In the genomic region with DNA sequence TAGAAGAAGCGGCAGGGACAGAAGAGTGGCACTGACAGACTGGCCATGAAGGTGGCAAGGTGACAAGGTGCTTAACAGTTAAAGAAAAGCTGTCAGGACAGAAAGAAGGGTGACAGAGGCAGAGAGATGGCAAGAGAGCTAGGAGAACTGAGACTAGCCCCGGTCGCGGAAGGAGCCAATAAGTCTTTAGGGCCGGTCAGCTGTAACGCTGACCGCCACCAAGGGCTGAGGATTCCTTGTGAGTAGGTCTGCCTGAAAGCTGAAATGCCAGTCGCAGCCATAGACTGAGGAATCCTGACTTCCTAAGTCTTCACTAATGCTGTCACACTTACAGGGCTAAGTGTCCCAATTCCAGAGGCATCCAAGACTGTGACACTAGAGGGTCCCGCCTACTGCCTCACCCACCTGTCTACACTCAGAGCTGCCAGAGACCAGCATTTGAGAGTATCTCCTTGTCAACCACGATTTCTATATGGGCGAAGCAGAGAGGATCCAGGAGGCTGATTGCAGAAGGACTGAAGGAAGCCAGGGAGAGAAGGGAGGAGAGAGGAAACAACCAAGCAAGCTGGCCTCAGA, we compare ENCODE assay signal across 10 mouse cellular contexts. TPM values are rescaled to one million over a fixed set of nuclear protein-coding genes. Genes with fewer than 3 reads are reported as not detected.
A peak's percentile ranks its signal among the peaks of the same experiment; 100 is the strongest.
DNase-seq lines count a peak whose midpoint lies in the region; ATAC-seq and TF ChIP-seq lines count a peak whose summit lies in the region.
"Had no signal": no experiment of that assay in that cellular context is flagged by ENCODE, and none has a peak within 500 bp of the region (broad histone marks: within the 10 kb centered on the region; RNA-seq: fewer than 3 reads in every experiment).

No protein-coding gene starts in this region.

- H3K4me2 ChIP-seq in kidney, embryonic 16.5 days (replicated peaks; ENCODE audit: low read depth, low read length) = peak overlapping the region; percentile 43
- H3K4me2 ChIP-seq in embryonic facial prominence, embryonic 14.5 days (ENCODE audit: low read depth, low read length) = peak overlapping the region; percentile 39; the same call in 1 of the 2 replicates
- peak overlapping the region; percentile 36 for H3K4me2 ChIP-seq in forebrain, postnatal 0 days (ENCODE audit: low read depth)
- H3K4me2 ChIP-seq in midbrain, embryonic 11.5 days = peak overlapping the region; percentile 26; the same call in 1 of the 2 replicates
- H3K4me2 ChIP-seq: embryonic facial prominence, embryonic 12.5 days had no signal

- no peaks in the 10 kb centered on the region for H3K9me3 ChIP-seq in kidney, embryonic 16.5 days (ENCODE audit: low read length)
- no peaks in the 10 kb centered on the region for H3K9me3 ChIP-seq in embryonic facial prominence, embryonic 14.5 days (ENCODE audit: control insufficient read depth, low read length)
- H3K9me3 ChIP-seq in forebrain, postnatal 0 days (ENCODE audit: low read length) = no peaks in the 10 kb centered on the region
- no peaks in the 10 kb centered on the region for H3K9me3 ChIP-seq in midbrain, embryonic 11.5 days (ENCODE audit: control insufficient read depth, low read length)
- H3K9me3 ChIP-seq: embryonic facial prominence, embryonic 12.5 days; G1E had no signal

- 0 out of 2 replicates have a peak overlapping the region, but pooled peaks have one; percentile 37 for H3K9ac ChIP-seq in kidney, embryonic 16.5 days (replicated peaks; ENCODE audit: low read length)
- H3K9ac ChIP-seq in embryonic facial prominence, embryonic 14.5 days (ENCODE audit: low read depth, low read length) = 0 out of 2 replicates have a peak overlapping the region, but pooled peaks have one; percentile 27
- no peak overlapping the region for H3K9ac ChIP-seq in forebrain, postnatal 0 days
- H3K9ac ChIP-seq in midbrain, embryonic 11.5 days (ENCODE audit: low read length) = peak overlapping the region; percentile 41; the same call in 1 of the 2 replicates
- H3K9ac ChIP-seq: embryonic facial prominence, embryonic 12.5 days had no signal

- peaks cover 10% of the 10 kb centered on the region for H3K4me1 ChIP-seq in kidney, embryonic 16.5 days (ENCODE audit: insufficient read depth, low read length)
- peaks cover 5% of the 10 kb centered on the region; the same call in 1 of the 2 replicates for H3K4me1 ChIP-seq in embryonic facial prominence, embryonic 14.5 days (ENCODE audit: control insufficient read depth, insufficient read depth, low read length)
- peaks cover 10% of the 10 kb centered on the region for H3K4me1 ChIP-seq in forebrain, postnatal 0 days (ENCODE audit: insufficient read depth)
- H3K4me1 ChIP-seq in midbrain, embryonic 11.5 days (ENCODE audit: control insufficient read depth, insufficient read depth, low read length) = peaks cover 13% of the 10 kb centered on the region
- no peaks in the 10 kb centered on the region for H3K4me1 ChIP-seq in cerebellum, adult 2 months (ENCODE audit: control insufficient read depth, insufficient read depth, low read length)

- peak; percentile 24; the same call in 1 of the 2 replicates for ATAC-seq in kidney, embryonic 16.5 days (ENCODE audit: low FRiP score, low TSS enrichment)
- ATAC-seq in embryonic facial prominence, embryonic 14.5 days (ENCODE audit: low read depth) = 0 out of 2 replicates have a peak, but pooled peaks have one; percentile 5
- no peak for ATAC-seq in forebrain, postnatal 0 days
- ATAC-seq in midbrain, embryonic 11.5 days (ENCODE audit: low FRiP score) = no peak
- ATAC-seq in activated CD4-positive, CD25-positive, alpha-beta regulatory T cell, adult 4 months = no peak

- peak overlapping the region; percentile 11 for H3K4me3 ChIP-seq in kidney, embryonic 16.5 days (ENCODE audit: low read length)
- no peak overlapping the region for H3K4me3 ChIP-seq in embryonic facial prominence, embryonic 14.5 days (ENCODE audit: low read depth, low read length)
- H3K4me3 ChIP-seq in forebrain, postnatal 0 days (ENCODE audit: low read depth, low read length) = no peak overlapping the region
- H3K4me3 ChIP-seq in midbrain, embryonic 11.5 days (ENCODE audit: low read depth, low read length) = no peak overlapping the region
- H3K4me3 ChIP-seq in cerebellum, adult 2 months (replicated peaks; ENCODE audit: insufficient read depth, low read depth, low read length) = no peak overlapping the region
- H3K4me3 ChIP-seq: embryonic facial prominence, embryonic 12.5 days had no signal

- no peak for DNase-seq in kidney, postnatal 36 days
- DNase-seq in embryonic facial prominence, embryonic 14.5 days (ENCODE audit: low spot score) = no peak
- DNase-seq in forebrain, postnatal 0 days = no peak
- DNase-seq in midbrain, embryonic 11.5 days (ENCODE audit: low spot score, missing footprints) = no peak
- no peak for DNase-seq in cerebellum, adult 2 months
- DNase-seq in gastrocnemius, postnatal 4 days (ENCODE audit: low spot score in 2 of 2) = no peak

- 46% methylated on average over 11 of the region's 11 CpGs for WGBS in kidney, embryonic 16.5 days
- WGBS in embryonic facial prominence, embryonic 14.5 days = 68% methylated on average over 11 of the region's 11 CpGs
- WGBS in forebrain, postnatal 0 days = 68% methylated on average over 11 of the region's 11 CpGs
- 57% methylated on average over 11 of the region's 11 CpGs for WGBS in midbrain, embryonic 11.5 days
- WGBS in cerebellum, adult 2 months = 58% methylated on average over 11 of the region's 11 CpGs

- H3K36me3 ChIP-seq in kidney, embryonic 16.5 days (ENCODE audit: insufficient read depth, low read length) = no peaks in the 10 kb centered on the region
- H3K36me3 ChIP-seq in embryonic facial prominence, embryonic 14.5 days (ENCODE audit: control insufficient read depth, insufficient read depth, low read length) = no peaks in the 10 kb centered on the region
- no peaks in the 10 kb centered on the region for H3K36me3 ChIP-seq in forebrain, postnatal 0 days (ENCODE audit: insufficient read depth)
- no peaks in the 10 kb centered on the region for H3K36me3 ChIP-seq in midbrain, embryonic 11.5 days (ENCODE audit: control insufficient read depth, insufficient read depth, low read length)
- H3K36me3 ChIP-seq: embryonic facial prominence, embryonic 12.5 days; G1E had no signal

- no peak for TF ChIP-seq POLR2A in cerebellum, adult 2 months (IDR thresholded peaks at IDR 0.05; ENCODE audit: borderline replicate concordance, insufficient read depth, low read length)

- H3K27ac ChIP-seq in kidney, embryonic 16.5 days (ENCODE audit: low read length) = no peak overlapping the region
- H3K27ac ChIP-seq in embryonic facial prominence, embryonic 14.5 days (replicated peaks; ENCODE audit: low read depth, low read length) = no peak overlapping the region
- H3K27ac ChIP-seq in forebrain, postnatal 0 days (ENCODE audit: low read depth, low read length) = no peak overlapping the region
- H3K27ac ChIP-seq in midbrain, embryonic 11.5 days (ENCODE audit: low read depth, low read length) = no peak overlapping the region
- H3K27ac ChIP-seq in cerebellum, adult 2 months (ENCODE audit: insufficient read depth, low read length) = no peak overlapping the region

- H3K27me3 ChIP-seq in kidney, embryonic 16.5 days (ENCODE audit: insufficient read depth, low read length) = no peaks in the 10 kb centered on the region
- H3K27me3 ChIP-seq in embryonic facial prominence, embryonic 14.5 days (replicated peaks; ENCODE audit: control insufficient read depth, insufficient read depth, low read length) = no peaks in the 10 kb centered on the region
- no peaks in the 10 kb centered on the region for H3K27me3 ChIP-seq in forebrain, postnatal 0 days (ENCODE audit: insufficient read depth, low read length)
- no peaks in the 10 kb centered on the region for H3K27me3 ChIP-seq in midbrain, embryonic 11.5 days (ENCODE audit: control insufficient read depth, insufficient read depth, low read length)
- no peaks in the 10 kb centered on the region for H3K27me3 ChIP-seq in cerebellum, adult 2 months (ENCODE audit: control insufficient read depth, insufficient read depth, low read length)
- H3K27me3 ChIP-seq: embryonic facial prominence, embryonic 12.5 days had no signal

- no peak for TF ChIP-seq CTCF in forebrain, postnatal 0 days (IDR thresholded peaks at IDR 0.05; ENCODE audit: low read depth)
- no peak for TF ChIP-seq CTCF in cerebellum, adult 2 months (IDR thresholded peaks at IDR 0.05; ENCODE audit: borderline replicate concordance, insufficient read depth, low read depth, low read length)

RNA-seq across cellular contexts. Expression of a gene that starts 1.6 kb away (rescaled TPM):
- polyA plus RNA-seq in kidney, embryonic 16.5 days (2015; fragmentation: Nextera tagmentation; extraction: Ambion mirVana) = 4.3 and 4.9 TPM in 2 replicates
- 12.3 and 12.6 TPM in 2 replicates for polyA plus RNA-seq in embryonic facial prominence, embryonic 14.5 days (2014; fragmentation: Nextera tagmentation; extraction: Ambion mirVana)
- 14.8 and 20.4 TPM in 2 replicates for total RNA-seq in forebrain, postnatal 0 days (2014; rRNA removed)
- polyA plus RNA-seq in forebrain, postnatal 0 days (2015; fragmentation: Nextera tagmentation; extraction: Ambion mirVana) = 22.1 and 22.8 TPM in 2 replicates
- polyA plus RNA-seq in midbrain, embryonic 11.5 days (2014; fragmentation: Nextera tagmentation; extraction: Ambion mirVana) = 3.6 and 4.3 TPM in 2 replicates
- polyA plus RNA-seq in activated CD4-positive, CD25-positive, alpha-beta regulatory T cell, adult 4 months (2017; shearing (Covaris generic)) = under 1 TPM in 1 of 2 experiments, not detected in 1; 0.34 TPM
- 868 and 1,066 TPM in 2 replicates for polyA plus RNA-seq in cerebellum, adult 2 months (2012; rRNA removed)
- 10 to 100 TPM; 18.0 to 21.6 TPM for total RNA-seq in gastrocnemius, postnatal 4 days (2021)
- total RNA-seq: G1E had no signal
- polyA plus RNA-seq: G1E had no signal

RNA-seq across cellular contexts. Expression of a gene that starts 42.6 kb away (rescaled TPM):
- 35.2 and 41.0 TPM in 2 replicates for polyA plus RNA-seq in kidney, embryonic 16.5 days (2015; fragmentation: Nextera tagmentation; extraction: Ambion mirVana)
- 42.3 and 44.6 TPM in 2 replicates for polyA plus RNA-seq in embryonic facial prominence, embryonic 14.5 days (2014; fragmentation: Nextera tagmentation; extraction: Ambion mirVana)
- total RNA-seq in forebrain, postnatal 0 days (2014; rRNA removed) = 84.0 and 116 TPM in 2 replicates
- 90.1 and 91.7 TPM in 2 replicates for polyA plus RNA-seq in forebrain, postnatal 0 days (2015; fragmentation: Nextera tagmentation; extraction: Ambion mirVana)
- polyA plus RNA-seq in midbrain, embryonic 11.5 days (2014; fragmentation: Nextera tagmentation; extraction: Ambion mirVana) = 34.8 and 36.3 TPM in 2 replicates
- 10 to 100 TPM; 17.3 to 18.0 TPM for polyA plus RNA-seq in activated CD4-positive, CD25-positive, alpha-beta regulatory T cell, adult 4 months (2017; shearing (Covaris generic))
- 127 and 144 TPM in 2 replicates for polyA plus RNA-seq in cerebellum, adult 2 months (2012; rRNA removed)
- total RNA-seq in gastrocnemius, postnatal 4 days (2021) = 10 to 100 TPM; 65.7 to 67.8 TPM

RNA-seq across cellular contexts. Expression of a gene that starts 55.7 kb away (rescaled TPM):
- polyA plus RNA-seq in kidney, embryonic 16.5 days (2015; fragmentation: Nextera tagmentation; extraction: Ambion mirVana) = 81.5 and 82.3 TPM in 2 replicates
- 82.1 and 84.5 TPM in 2 replicates for polyA plus RNA-seq in embryonic facial prominence, embryonic 14.5 days (2014; fragmentation: Nextera tagmentation; extraction: Ambion mirVana)
- total RNA-seq in forebrain, postnatal 0 days (2014; rRNA removed) = 28.9 and 44.9 TPM in 2 replicates
- 88.4 and 97.7 TPM in 2 replicates for polyA plus RNA-seq in forebrain, postnatal 0 days (2015; fragmentation: Nextera tagmentation; extraction: Ambion mirVana)
- 62.9 and 70.2 TPM in 2 replicates for polyA plus RNA-seq in midbrain, embryonic 11.5 days (2014; fragmentation: Nextera tagmentation; extraction: Ambion mirVana)
- 10 to 100 TPM; 60.1 to 76.0 TPM for polyA plus RNA-seq in activated CD4-positive, CD25-positive, alpha-beta regulatory T cell, adult 4 months (2017; shearing (Covaris generic))
- polyA plus RNA-seq in cerebellum, adult 2 months (2012; rRNA removed) = 95.5 and 96.5 TPM in 2 replicates
- total RNA-seq in gastrocnemius, postnatal 4 days (2021) = 10 to 100 TPM; 60.1 to 67.2 TPM

RNA-seq across cellular contexts. Expression of a gene that starts 56.6 kb away (rescaled TPM):
- 88.3 and 91.1 TPM in 2 replicates for polyA plus RNA-seq in kidney, embryonic 16.5 days (2015; fragmentation: Nextera tagmentation; extraction: Ambion mirVana)
- polyA plus RNA-seq in embryonic facial prominence, embryonic 14.5 days (2014; fragmentation: Nextera tagmentation; extraction: Ambion mirVana) = 130 and 136 TPM in 2 replicates
- total RNA-seq in forebrain, postnatal 0 days (2014; rRNA removed) = 299 and 313 TPM in 2 replicates
- 258 and 305 TPM in 2 replicates for polyA plus RNA-seq in forebrain, postnatal 0 days (2015; fragmentation: Nextera tagmentation; extraction: Ambion mirVana)
- polyA plus RNA-seq in midbrain, embryonic 11.5 days (2014; fragmentation: Nextera tagmentation; extraction: Ambion mirVana) = 180 and 198 TPM in 2 replicates
- polyA plus RNA-seq in activated CD4-positive, CD25-positive, alpha-beta regulatory T cell, adult 4 months (2017; shearing (Covaris generic)) = 10 to 100 TPM in 1 of 2 experiments, 1 to 10 TPM in 1; 8.7 to 12.6 TPM
- 252 and 259 TPM in 2 replicates for polyA plus RNA-seq in cerebellum, adult 2 months (2012; rRNA removed)
- total RNA-seq in gastrocnemius, postnatal 4 days (2021) = 10 to 100 TPM; 74.5 to 88.0 TPM

Comparison
In these comparisons a context has a peak if more than half of its experiments do, and no peak if none do; other contexts are left out.
1. ATAC-seq: peak in kidney, embryonic 16.5 days (single experiment) and embryonic facial prominence, embryonic 14.5 days (single experiment); none in forebrain, postnatal 0 days (single experiment), midbrain, embryonic 11.5 days (single experiment) and activated CD4-positive, CD25-positive, alpha-beta regulatory T cell, adult 4 months (single experiment).
2. RNA of a gene that starts 1.6 kb away (polyA plus RNA-seq): 868 to 1,066 TPM in cerebellum, adult 2 months; 22.1 to 22.8 TPM in forebrain, postnatal 0 days, 12.3 to 12.6 TPM in embryonic facial prominence, embryonic 14.5 days, 3.6 to 4.3 TPM in midbrain, embryonic 11.5 days, 4.3 to 4.9 TPM in kidney, embryonic 16.5 days and 0.34 TPM in activated CD4-positive, CD25-positive, alpha-beta regulatory T cell, adult 4 months; every median in the first group is over 10 times any median in the second.
3. Peak in every context shown above with its lines, with median percentiles within 50 percentile points of each other: H3K4me2 ChIP-seq.